Mouse (Mus musculus) neural tube, embryonic 14.5 days (tissue): ENCODE results near the gene Clec2g. TPM values are rescaled to one million over a fixed set of nuclear protein-coding genes. Genes with fewer than 3 reads are reported as not detected.
"Not testable (repeated sequence)": the region's sequence is repeated elsewhere in the genome, so short reads cannot be mapped to it uniquely, and the experiment has no call there.

Source experiments
- ATAC-seq: fragments of 200-750 bp; cut with Nextera tagmentation; 2 replicates; pipeline ENCODE4 v1.8.0; 2017; ENCODE audit warnings: low read depth, mild to moderate bottlenecking, moderate TSS enrichment, moderate library complexity
- H3K27ac ChIP-seq: fragments of 300-500 bp; sonication (generic); 2 replicates; pipeline ENCODE4 v1.5.1; 2014; ENCODE audit warnings: low read depth, mild to moderate bottlenecking, control low read depth, low read length, moderate library complexity, mixed read lengths
- H3K27me3 ChIP-seq: fragments of 300-500 bp; sonication (generic); 2 replicates; pipeline ENCODE4 v1.6.1; 2014; ENCODE audit warnings: low read length; ENCODE audit not compliant: control insufficient read depth, insufficient read depth
- H3K36me3 ChIP-seq: fragments of 300-500 bp; sonication (generic); 2 replicates; pipeline ENCODE4 v1.6.1; 2014; ENCODE audit warnings: low read length, mixed read lengths; ENCODE audit not compliant: control insufficient read depth, insufficient read depth
- H3K4me1 ChIP-seq: fragments of 300-500 bp; sonication (generic); 2 replicates; pipeline ENCODE4 v1.6.1; 2014; ENCODE audit warnings: low read length; ENCODE audit not compliant: control insufficient read depth, insufficient read depth
- H3K4me2 ChIP-seq: fragments of 300-500 bp; sonication (generic); 2 replicates; pipeline ENCODE4 v1.6.1; 2014; ENCODE audit warnings: mild to moderate bottlenecking, low read depth, low read length, control low read depth
- H3K4me3 ChIP-seq: fragments of 300-500 bp; sonication (generic); 2 replicates; pipeline ENCODE4 v1.5.1; 2014; ENCODE audit warnings: low read depth, low read length, control low read depth, mixed read lengths
- H3K9ac ChIP-seq: fragments of 300-500 bp; sonication (generic); replicated peaks from 2 replicates; pipeline ENCODE4 v1.6.1; 2014; ENCODE audit warnings: low read depth, mild to moderate bottlenecking, control low read depth, low read length, mixed read lengths
- H3K9me3 ChIP-seq: fragments of 300-500 bp; sonication (generic); 2 replicates; pipeline ENCODE4 v1.6.1; 2016; ENCODE audit warnings: low read length; ENCODE audit not compliant: control insufficient read depth
- WGBS: fragments of 180-500 bp; shearing (Covaris S2); extraction: QIAGEN DNeasy Blood & Tissue Kit; methylation state at CpG from one replicate; pipeline ENCODE4 v1.1.7; 2014; 5-methylcytosine and 5-hydroxymethylcytosine counted together
- polyA plus RNA-seq: library from polyadenylated mRNA; unstranded; fragments of >200 nt; fragmentation: Nextera tagmentation; extraction: Ambion mirVana; gene quantifications from 2 replicates; pipeline ENCODE4 v1.2.1, GENCODE M21; 2014

Clec2g gene
- polyA plus RNA-seq, 1 experiment from 2014 or later: not detected

DNA sequence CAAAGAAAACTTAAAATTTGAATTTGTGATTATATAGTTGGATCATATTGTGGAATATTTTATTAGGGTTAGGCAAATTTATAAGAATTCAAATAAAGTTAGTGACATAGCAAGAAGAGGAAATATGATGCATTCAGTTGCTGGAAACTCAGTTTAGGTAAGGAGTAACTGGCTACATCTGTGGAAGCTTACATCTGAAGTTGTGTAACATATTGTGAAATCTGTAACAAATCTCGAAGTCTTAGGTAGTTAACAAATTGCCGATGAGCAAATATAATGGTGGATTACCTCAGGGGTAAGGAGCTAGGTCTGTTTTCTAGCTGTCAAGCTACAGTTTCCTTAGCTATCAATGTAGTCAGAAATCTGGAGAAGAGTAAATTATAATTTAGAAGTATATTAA, 16.9 kb upstream of the Clec2g start:
- no peak for ATAC-seq

DNA sequence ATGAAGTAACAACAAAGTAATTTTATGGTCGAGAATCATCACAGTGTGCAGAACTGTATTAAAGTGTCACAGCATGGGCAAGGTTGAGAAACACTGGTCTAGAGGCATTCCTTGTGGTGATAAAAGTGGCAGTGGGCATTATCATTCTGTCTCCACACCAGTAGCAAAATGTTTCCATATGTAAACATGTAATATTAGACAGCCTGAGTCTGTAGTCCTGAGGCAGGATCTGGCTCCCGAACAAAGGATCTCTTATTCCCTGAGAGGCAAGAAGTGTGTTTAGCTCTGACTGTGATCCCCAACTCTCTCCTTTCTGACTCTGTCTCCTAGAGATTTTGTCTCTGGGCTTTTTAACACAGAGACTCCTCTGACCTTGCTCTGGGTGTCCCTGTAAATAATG, 1.1 kb upstream of the Clec2g start:
- ATAC-seq: no peak
- Histone ChIP-seq H3K4me2 (no peak overlapping the region), H3K9me3 (no peaks in the 10 kb centered on the region), H3K4me1 (no peaks in the 10 kb centered on the region), H3K36me3 (no peaks in the 10 kb centered on the region), H3K9ac (no peak overlapping the region), H3K4me3 (no peak overlapping the region), H3K27me3 (no peaks in the 10 kb centered on the region), H3K27ac (no peak overlapping the region)
- 81% methylated on average over 2 of the region's 2 CpGs for WGBS

More for the DNA sequence above, 16.9 kb upstream of the Clec2g start:
- Histone ChIP-seq H3K9me3 (no peaks in the 10 kb centered on the region), H3K27me3 (no peaks in the 10 kb centered on the region), H3K36me3 (no peaks in the 10 kb centered on the region), H3K4me2 (no peak overlapping the region), H3K4me3 (no peak overlapping the region), H3K9ac (no peak overlapping the region), H3K27ac (no peak overlapping the region), H3K4me1 (no peaks in the 10 kb centered on the region)
- whole genome bisulfite sequencing: 89% methylated on average over 2 of the region's 2 CpGs

DNA sequence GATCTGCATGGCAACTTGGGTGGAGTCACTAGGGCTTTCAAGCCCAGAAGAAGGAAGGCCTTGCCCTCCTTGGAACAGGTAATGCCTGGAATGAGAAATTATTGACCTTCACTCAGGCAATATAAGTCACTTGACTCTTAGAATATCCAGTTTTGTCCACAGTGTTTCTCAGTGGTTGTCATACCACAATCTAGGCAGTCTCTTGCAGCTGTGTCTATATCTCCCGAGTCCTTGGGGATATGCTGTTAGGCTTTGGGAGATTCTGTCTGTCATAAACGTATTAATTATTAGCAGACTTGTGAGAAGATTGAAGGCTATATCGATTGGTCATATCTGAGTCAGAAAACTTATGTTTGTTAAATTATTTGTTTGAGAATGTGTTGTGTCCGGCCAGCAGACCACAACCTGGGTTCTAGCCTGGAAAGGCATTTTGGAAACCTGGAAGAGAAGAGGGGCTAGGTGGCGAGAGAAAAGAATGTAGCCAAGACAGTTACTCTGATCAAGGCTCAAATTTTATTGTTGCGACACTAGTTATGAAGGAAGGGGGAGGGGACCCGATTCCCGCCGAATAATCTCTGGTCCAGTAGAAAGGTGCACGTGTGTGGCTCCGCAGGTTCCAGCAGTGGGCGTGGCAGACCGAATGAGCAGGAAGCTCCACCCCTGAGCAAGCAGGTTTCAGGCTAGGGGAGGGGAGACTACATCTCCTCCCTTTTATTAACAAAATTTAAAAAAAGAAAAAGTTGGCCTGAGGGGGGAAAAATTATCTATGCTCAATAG, 1.9 kb downstream of the Clec2g start:
- 94% methylated on average over 4 of the region's 13 CpGs for WGBS
- H3K27me3 ChIP-seq, H3K36me3 ChIP-seq, H3K9me3 ChIP-seq, H3K27ac ChIP-seq, H3K4me3 ChIP-seq, H3K9ac ChIP-seq, H3K4me1 ChIP-seq, H3K4me2 ChIP-seq, ATAC-seq: not testable (repeated sequence)

DNA sequence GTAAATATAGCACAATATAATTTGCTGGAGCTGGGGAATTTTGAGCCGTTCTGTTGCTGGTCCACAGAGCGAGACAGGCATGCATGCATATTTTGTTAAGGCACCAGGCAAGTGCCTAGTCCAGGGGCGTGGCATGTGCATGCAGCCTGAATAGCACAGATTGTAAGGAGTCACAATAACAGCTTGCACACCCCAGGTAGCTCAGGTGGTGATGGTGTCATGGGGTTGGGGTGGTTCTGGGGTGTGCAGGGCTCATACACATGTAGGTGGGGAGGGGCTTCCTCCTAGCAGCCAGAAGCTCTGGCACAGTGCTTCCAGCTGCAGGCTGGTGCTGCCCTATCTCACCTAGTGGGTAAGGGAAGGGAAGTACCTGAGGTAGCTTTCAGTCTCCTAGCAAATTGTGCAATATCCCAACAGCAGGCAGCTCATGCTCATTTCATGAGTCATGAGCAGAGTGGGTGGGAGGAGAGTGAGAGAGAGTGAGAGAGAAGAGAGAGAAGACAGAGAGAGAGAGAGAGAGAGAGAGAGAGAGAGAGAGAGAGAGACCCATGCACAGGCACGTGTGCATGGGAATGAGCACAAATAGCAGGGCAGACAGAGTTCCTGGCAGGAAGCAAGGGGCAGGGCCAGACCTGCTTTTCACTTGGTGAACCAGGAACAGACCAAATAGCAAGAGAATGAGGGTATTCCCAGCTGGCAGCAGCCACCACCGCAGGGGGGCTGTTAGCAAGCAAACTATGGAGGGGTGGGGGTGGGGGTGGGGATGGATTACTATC, 7.7 kb downstream of the Clec2g start:
- no peak for ATAC-seq
- Histone ChIP-seq H3K4me2 (no peak overlapping the region), H3K9ac (no peak overlapping the region), H3K4me1 (no peaks in the 10 kb centered on the region), H3K36me3 (no peaks in the 10 kb centered on the region), H3K27me3 (no peaks in the 10 kb centered on the region), H3K27ac (no peak overlapping the region), H3K4me3 (no peak overlapping the region), H3K9me3 (no peaks in the 10 kb centered on the region)
- 88% methylated on average over 5 of the region's 5 CpGs for WGBS

DNA sequence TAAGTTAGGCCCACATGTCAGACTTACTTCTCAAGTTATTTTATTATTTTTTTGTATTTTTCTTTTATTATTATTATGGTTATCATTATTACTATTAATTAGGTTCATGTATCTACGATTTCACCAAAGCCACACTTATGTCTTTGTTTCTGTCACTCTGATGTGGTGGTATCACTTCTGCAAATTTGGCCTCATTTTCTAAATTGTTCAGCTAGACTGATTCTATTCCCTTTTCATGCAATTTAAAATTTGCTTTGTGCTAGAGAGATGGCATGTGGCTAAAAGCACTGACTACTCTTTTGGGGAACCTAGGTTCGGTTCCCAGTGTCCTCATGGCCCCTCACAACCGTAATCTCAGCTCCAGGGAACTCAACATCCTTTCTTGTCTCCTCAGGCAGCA, 11.4 kb downstream of the Clec2g start:
- H3K4me3 ChIP-seq: no peak overlapping the region
- H3K9me3 ChIP-seq: no peaks in the 10 kb centered on the region
- no peak for ATAC-seq
- H3K4me1 ChIP-seq: no peaks in the 10 kb centered on the region
- no peak overlapping the region for H3K27ac ChIP-seq
- no peak overlapping the region for H3K4me2 ChIP-seq
- 86% methylated on average over 3 of the region's 3 CpGs for WGBS
- no peak overlapping the region for H3K9ac ChIP-seq
- no peaks in the 10 kb centered on the region for H3K27me3 ChIP-seq
- no peaks in the 10 kb centered on the region for H3K36me3 ChIP-seq

DNA sequence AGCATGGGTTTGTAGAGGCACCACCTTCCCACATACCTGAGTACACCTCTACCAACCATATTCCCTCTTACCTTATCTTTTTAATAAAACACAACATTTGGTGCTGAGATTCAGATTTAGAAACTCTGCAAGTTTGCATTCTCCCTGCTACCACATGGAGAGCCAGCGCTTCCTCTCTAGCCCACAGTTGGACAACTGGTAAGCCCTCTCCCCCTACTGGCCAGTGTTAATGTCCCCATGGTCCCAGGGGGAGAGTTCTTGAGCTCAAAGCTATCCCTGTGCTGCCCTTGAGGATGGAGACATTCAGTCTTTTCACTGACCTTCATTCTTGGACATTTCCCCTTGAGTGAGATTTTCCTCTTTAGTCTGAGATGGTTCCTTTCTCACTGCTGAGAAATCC, 26.9 kb downstream of the Clec2g start:
- H3K27me3 ChIP-seq: no peaks in the 10 kb centered on the region
- WGBS: 93% methylated on average over 1 of the region's 1 CpGs
- no peak overlapping the region for H3K4me2 ChIP-seq
- no peaks in the 10 kb centered on the region for H3K4me1 ChIP-seq
- H3K4me3 ChIP-seq: no peak overlapping the region
- H3K9me3 ChIP-seq: no peaks in the 10 kb centered on the region
- ATAC-seq: no peak
- no peak overlapping the region for H3K27ac ChIP-seq
- no peak overlapping the region for H3K9ac ChIP-seq
- no peaks in the 10 kb centered on the region for H3K36me3 ChIP-seq

DNA sequence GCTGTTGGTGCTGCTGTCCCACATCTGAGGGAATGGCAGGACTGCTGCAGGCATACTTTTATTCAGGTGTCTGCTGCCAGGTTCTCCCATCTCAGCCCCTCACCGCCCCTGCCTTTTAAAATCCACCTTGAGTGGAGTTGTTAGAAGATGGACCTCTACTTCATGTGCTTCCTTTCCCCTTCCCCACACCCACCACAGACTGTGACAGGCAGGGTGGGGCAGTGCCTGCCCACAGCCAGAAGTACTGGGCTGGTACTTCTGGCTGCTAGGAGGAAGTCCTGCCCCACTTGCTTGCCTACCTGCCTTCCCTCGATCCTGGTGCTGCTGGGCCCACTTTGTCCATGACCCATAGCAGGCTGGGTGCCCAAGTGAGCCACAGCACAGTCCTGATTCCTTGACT, 27.9 kb downstream of the Clec2g start:
- H3K9ac ChIP-seq, H3K36me3 ChIP-seq, H3K27ac ChIP-seq, H3K4me3 ChIP-seq, H3K27me3 ChIP-seq, H3K4me2 ChIP-seq, H3K9me3 ChIP-seq, ATAC-seq, H3K4me1 ChIP-seq: not testable (repeated sequence)
- WGBS: 91% methylated on average over 2 of the region's 2 CpGs

DNA sequence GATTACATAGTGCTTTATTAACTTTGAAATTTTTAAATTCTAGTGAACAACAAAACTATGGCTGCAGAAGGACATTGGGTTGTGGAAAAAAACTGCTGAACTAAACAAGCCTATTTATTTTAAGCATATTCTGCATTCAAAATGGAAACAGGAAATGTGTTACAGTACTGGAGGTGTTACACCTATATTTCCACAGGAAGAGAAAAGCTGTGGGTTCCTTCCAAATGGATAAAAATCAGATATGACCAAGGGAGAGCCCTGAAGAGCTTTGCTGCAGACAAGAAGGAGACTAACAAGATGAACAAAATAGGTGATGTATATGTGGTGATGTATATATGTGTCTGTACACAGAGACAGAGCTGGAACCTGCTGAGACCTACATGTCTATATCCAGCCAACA, 30.3 kb downstream of the Clec2g start:
- H3K27me3 ChIP-seq: no peaks in the 10 kb centered on the region
- no peaks in the 10 kb centered on the region for H3K4me1 ChIP-seq
- no peak overlapping the region for H3K4me3 ChIP-seq
- no peak overlapping the region for H3K9ac ChIP-seq
- no peaks in the 10 kb centered on the region for H3K9me3 ChIP-seq
- H3K4me2 ChIP-seq: no peak overlapping the region
- no peak overlapping the region for H3K27ac ChIP-seq
- H3K36me3 ChIP-seq: no peaks in the 10 kb centered on the region
- ATAC-seq: no peak

DNA sequence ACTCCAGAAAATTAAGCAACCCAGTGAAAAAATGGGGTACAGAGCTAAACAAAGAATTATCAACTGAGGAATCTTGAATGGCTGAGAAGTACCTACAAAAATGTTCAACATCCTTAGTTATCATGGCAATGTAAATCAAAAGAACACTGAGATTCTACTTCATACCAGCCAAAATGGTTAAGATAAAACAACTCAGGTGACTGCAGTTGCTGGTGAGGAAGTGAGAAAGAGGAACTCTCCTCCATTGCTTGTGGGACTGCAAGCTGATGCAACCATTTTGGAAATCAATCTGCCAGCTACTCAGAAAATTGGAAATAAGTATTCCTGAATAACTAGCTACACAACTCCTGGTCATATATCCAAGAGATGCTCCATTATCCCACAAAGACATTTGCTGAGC, 34.3 kb downstream of the Clec2g start:
- Histone ChIP-seq H3K9me3 (no peaks in the 10 kb centered on the region), H3K27me3 (no peaks in the 10 kb centered on the region), H3K27ac (no peak overlapping the region), H3K36me3 (no peaks in the 10 kb centered on the region), H3K9ac (no peak overlapping the region), H3K4me2 (no peak overlapping the region), H3K4me1 (no peaks in the 10 kb centered on the region), H3K4me3 (no peak overlapping the region)
- ATAC-seq: no peak
